Mouse (Mus musculus): ENCODE results near the gene Bcl2l15.
"Not testable (repeated sequence)": the region's sequence is repeated elsewhere in the genome, so short reads cannot be mapped to it uniquely, and the experiment has no call there.

The Bcl2l15 gene

GRCm38 (mm10) chr3:103831146-103831545 lies 1.3 kb upstream of the Bcl2l15 start:
- DNase-seq (ENCODE audit: low spot score in 2 of 2), result no peak

- DNase-seq (ENCODE audit: low spot score in 2 of 2), result no peak
Observed at GRCm38 (mm10) chr3:103834001-103834400, 1.6 kb downstream of the Bcl2l15 start.

GRCm38 (mm10) chr3:103835272-103835950 lies 3.0 kb downstream of the Bcl2l15 start:
- DNase-seq (ENCODE audit: low spot score in 2 of 2), result no peak

GRCm38 (mm10) chr3:103835951-103836310 lies 3.5 kb downstream of the Bcl2l15 start:
- no peak for DNase-seq (ENCODE audit: low spot score in 2 of 2)

GRCm38 (mm10) chr3:103836453-103836852 lies 4.1 kb downstream of the Bcl2l15 start:
- DNase-seq (ENCODE audit: low spot score in 2 of 2), result no peak

- DNase-seq (ENCODE audit: low spot score in 2 of 2), result no peak
Observed at GRCm38 (mm10) chr3:103839711-103840110, 7.3 kb downstream of the Bcl2l15 start.

- not testable (repeated sequence) for DNase-seq (ENCODE audit: low spot score in 2 of 2)
Observed at GRCm38 (mm10) chr3:103840195-103840594, 7.8 kb downstream of the Bcl2l15 start.

- not testable (repeated sequence) for DNase-seq (ENCODE audit: low spot score in 2 of 2)
Observed at GRCm38 (mm10) chr3:103840946-103841345, 8.5 kb downstream of the Bcl2l15 start.

- DNase-seq (ENCODE audit: low spot score in 2 of 2), result peak in 1 of 2 experiments; percentile 18
Observed at GRCm38 (mm10) chr3:103850644-103851363, 18.4 kb downstream of the Bcl2l15 start.

GRCm38 (mm10) chr3:103851481-103851880 lies 19.1 kb downstream of the Bcl2l15 start:
- DNase-seq (ENCODE audit: low spot score in 2 of 2), result no peak

GRCm38 (mm10) chr3:103851882-103852281 lies 19.5 kb downstream of the Bcl2l15 start:
- no peak for DNase-seq (ENCODE audit: low spot score in 2 of 2)

- DNase-seq (ENCODE audit: low spot score in 2 of 2), result peak in 1 of 2 experiments; percentile 52
Observed at GRCm38 (mm10) chr3:103852565-103853299, 20.3 kb downstream of the Bcl2l15 start.

- no peak for DNase-seq (ENCODE audit: low spot score in 2 of 2)
Observed at GRCm38 (mm10) chr3:103853804-103854203, 21.4 kb downstream of the Bcl2l15 start.

- DNase-seq (ENCODE audit: low spot score in 2 of 2), result no peak
Observed at GRCm38 (mm10) chr3:103857036-103857805, 24.8 kb downstream of the Bcl2l15 start.

- DNase-seq (ENCODE audit: low spot score in 2 of 2), result no peak
Observed at GRCm38 (mm10) chr3:103857977-103858563, 25.7 kb downstream of the Bcl2l15 start.

- DNase-seq (ENCODE audit: low spot score in 2 of 2), result no peak
Observed at GRCm38 (mm10) chr3:103858881-103859801, 26.7 kb downstream of the Bcl2l15 start, which contains the start of gene Ptpn22. Ptpn22 (plus strand) TSS chr3:103859795.

- DNase-seq (ENCODE audit: low spot score in 2 of 2), result no peak
Observed at GRCm38 (mm10) chr3:103859851-103860391, 27.5 kb downstream of the Bcl2l15 start.

- DNase-seq (ENCODE audit: low spot score in 2 of 2), result no peak
Observed at GRCm38 (mm10) chr3:103862721-103863220, 30.4 kb downstream of the Bcl2l15 start.

GRCm38 (mm10) chr3:103864200-103864599 lies 31.8 kb downstream of the Bcl2l15 start:
- DNase-seq (ENCODE audit: low spot score in 2 of 2), result no peak
